In the genomic region with DNA sequence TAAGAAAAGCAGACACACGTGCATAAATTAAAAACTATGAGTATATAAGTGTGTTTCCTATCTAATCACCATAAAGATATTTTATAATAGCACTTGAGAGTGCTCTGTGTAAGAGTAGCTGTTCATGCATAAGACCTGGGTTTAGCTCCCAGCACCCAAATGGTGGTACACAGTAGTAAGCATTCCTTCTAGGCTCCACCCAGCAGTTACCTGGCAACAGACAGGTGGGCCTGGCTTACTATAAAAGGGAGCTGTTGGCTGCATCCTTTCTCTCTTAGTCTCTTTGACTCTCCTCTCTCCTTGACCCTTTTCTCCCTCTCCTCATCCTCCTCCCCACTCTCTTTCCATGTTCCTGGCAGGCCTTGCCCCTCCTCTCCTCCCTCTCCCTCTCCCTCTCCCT, we compare ENCODE assay signal across 24 mouse cellular contexts. TPM values are rescaled to one million over a fixed set of nuclear protein-coding genes. Genes with fewer than 3 reads are reported as not detected.
A peak's percentile ranks its signal among the peaks of the same experiment; 100 is the strongest.
DNase-seq lines count a peak whose midpoint lies in the region; ATAC-seq lines count a peak whose summit lies in the region.
"Had no signal": no experiment of that assay in that cellular context is flagged by ENCODE, and none has a peak within 500 bp of the region (broad histone marks: within the 10 kb centered on the region; RNA-seq: fewer than 3 reads in every experiment).

No protein-coding gene starts in this region.

- peak; percentile 55 for DNase-seq in heart, adult 11 months
- peak; percentile 53 for DNase-seq in R1 (ENCODE audit: low read depth, low spot score)
- DNase-seq in natural killer cell, adult 2 months (ENCODE audit: low spot score in 2 of 2) = no peak
- no peak for DNase-seq in right cerebral cortex, adult 2 months (ENCODE audit: low spot score in 2 of 2)
- DNase-seq: adrenal gland, adult 8-10 months; adrenal gland, postnatal 14 days; adrenal gland, postnatal 36 days; B cell, adult 2 months; cerebellum, adult 11-12 months; cerebellum, adult 2 months; cerebellum, adult 9-10 months; cerebellum, postnatal 10 days; cerebellum, postnatal 25 days; forebrain, postnatal 0 days had no signal

- WGBS in heart, embryonic 12.5 days = 79% methylated on average over 1 of the region's 1 CpGs

- no peak overlapping the region for H3K4me2 ChIP-seq in heart, embryonic 12.5 days
- H3K4me2 ChIP-seq: embryonic facial prominence, embryonic 12.5 days; forebrain, embryonic 13.5 days; forebrain, embryonic 15.5 days had no signal

- H3K4me1 ChIP-seq in heart, embryonic 12.5 days (replicated peaks) = 0 out of 2 replicates have a peak, but pooled peaks cover 5% of the 10 kb centered on the region
- H3K4me1 ChIP-seq: embryonic facial prominence, embryonic 12.5 days; forebrain, embryonic 13.5 days; forebrain, embryonic 15.5 days had no signal

- no peaks in the 10 kb centered on the region for H3K9me3 ChIP-seq in heart, embryonic 12.5 days (replicated peaks)
- H3K9me3 ChIP-seq: embryonic facial prominence, embryonic 10.5 days; embryonic facial prominence, embryonic 12.5 days; forebrain, embryonic 13.5 days; forebrain, embryonic 15.5 days; G1E had no signal

- H3K4me3 ChIP-seq in heart, embryonic 12.5 days = no peak overlapping the region
- H3K4me3 ChIP-seq: embryonic facial prominence, embryonic 10.5 days; embryonic facial prominence, embryonic 12.5 days; forebrain, embryonic 13.5 days; forebrain, embryonic 15.5 days had no signal

- H3K27ac ChIP-seq in heart, embryonic 12.5 days (ENCODE audit: poor library complexity, severe bottlenecking) = no peak overlapping the region
- H3K27ac ChIP-seq: embryonic facial prominence, embryonic 10.5 days; embryonic facial prominence, embryonic 12.5 days; forebrain, embryonic 13.5 days; forebrain, embryonic 15.5 days had no signal

- H3K9ac ChIP-seq in heart, embryonic 12.5 days = no peak overlapping the region
- H3K9ac ChIP-seq: embryonic facial prominence, embryonic 12.5 days; forebrain, embryonic 13.5 days; forebrain, embryonic 15.5 days; forebrain, postnatal 0 days had no signal

- H3K27me3 ChIP-seq in heart, embryonic 12.5 days (replicated peaks) = no peaks in the 10 kb centered on the region
- H3K27me3 ChIP-seq: CH12.LX; embryonic facial prominence, embryonic 12.5 days; forebrain, embryonic 13.5 days; forebrain, embryonic 15.5 days; Patski had no signal

- no peak for ATAC-seq in heart, embryonic 12.5 days (ENCODE audit: insufficient number of reproducible peaks, low FRiP score)
- ATAC-seq: activated CD4-positive, CD25-positive, alpha-beta regulatory T cell, adult 4 months; CD4-positive, CD25-positive, alpha-beta regulatory T cell, adult 4 months; forebrain, embryonic 13.5 days; forebrain, embryonic 15.5 days; forebrain, postnatal 0 days; Patski had no signal

- no peaks in the 10 kb centered on the region for H3K36me3 ChIP-seq in heart, embryonic 12.5 days
- H3K36me3 ChIP-seq: embryonic facial prominence, embryonic 10.5 days; embryonic facial prominence, embryonic 12.5 days; forebrain, embryonic 15.5 days; G1E had no signal

RNA-seq across cellular contexts. Expression of a gene that starts 15.4 kb away (rescaled TPM):
- 10.0 and 11.8 TPM in 2 replicates for polyA plus RNA-seq in heart, embryonic 12.5 days (2016; fragmentation: Nextera tagmentation; extraction: Ambion mirVana)

RNA-seq across cellular contexts. Expression of a gene that starts 15.5 kb away (rescaled TPM):
- polyA plus RNA-seq in heart, embryonic 12.5 days (2016; fragmentation: Nextera tagmentation; extraction: Ambion mirVana) = 29.9 and 32.6 TPM in 2 replicates

Comparison
In these comparisons a context has a peak if more than half of its experiments do, and no peak if none do; other contexts are left out.
1. DNase-seq: peak in heart, adult 11 months (single experiment) and R1 (single experiment); none in natural killer cell, adult 2 months (0 of 2) and right cerebral cortex, adult 2 months (0 of 2).